Mouse (Mus musculus): ENCODE data around the gene Snx29. TPM values are rescaled to one million over a fixed set of nuclear protein-coding genes. Genes with fewer than 3 reads are reported as not detected.

Gene Snx29
- total and polyA plus RNA-seq, 3 experiments, result 1.2 to 3.2 (median 3.1) TPM

GRCm38 (mm10) chr16:11385798-11386197 is 63.1 kb downstream of the Snx29 start (continued):
- no peak for TF ChIP-seq GABPA (IDR thresholded peaks at IDR 0.05; ENCODE audit: insufficient replicate concordance, low read depth, low read length)
- TF ChIP-seq ETS1 (conservative IDR thresholded peaks at IDR 0.05; ENCODE audit: low read depth, low read length), result peak; percentile 98
- peak; percentile 97 for TF ChIP-seq TCF12 (IDR thresholded peaks at IDR 0.05; ENCODE audit: low read depth, low read length)
- TF ChIP-seq USF2 (conservative IDR thresholded peaks at IDR 0.05; ENCODE audit: low read depth, low read length), result no peak
- peak; percentile 43; the same call in 1 of the 2 replicates for TF ChIP-seq HCFC1 (IDR thresholded peaks at IDR 0.05; ENCODE audit: low read depth, low read length)

- H3K79me2 ChIP-seq (replicated peaks; ENCODE audit: control insufficient read depth, extremely low read depth, insufficient read depth, poor library complexity, severe bottlenecking), result no peaks in the 10 kb centered on the region
- H3K9ac ChIP-seq (ENCODE audit: insufficient read depth, low read depth), result no peak overlapping the region
- peak overlapping the region; percentile 67 for H3K27ac ChIP-seq (ENCODE audit: insufficient read depth, low read depth)
- dilution Hi-C loops (cut with MboI; ENCODE audit: extremely low pct_ligation_motif_present, extremely low pct_unique_long_range_greater_than_20kb, low sequenced_read_pairs) (no loop called here), in situ Hi-C loops (cut with MboI; ENCODE audit: low pct_ligation_motif_present, low pct_unique_long_range_greater_than_20kb, low sequenced_read_pairs) (no loop called here)
- peaks cover 27 to 58% of the 10 kb centered on the region in 2 experiments for H3K4me1 ChIP-seq (ENCODE audit: control insufficient read depth in 1 of 2, insufficient read depth in 2 of 2)
- no peak for TF ChIP-seq USF2 (conservative IDR thresholded peaks at IDR 0.05; ENCODE audit: low read depth, low read length)
- TF ChIP-seq ZMIZ1 (IDR thresholded peaks at IDR 0.05; ENCODE audit: low read depth, low read length), result peak; percentile 10; the same call in 1 of the 2 replicates
- no peak for TF ChIP-seq IRF4 (IDR thresholded peaks at IDR 0.05; ENCODE audit: low read depth, low read length)
- no peak for TF ChIP-seq HCFC1 (IDR thresholded peaks at IDR 0.05; ENCODE audit: low read depth, low read length)
- TF ChIP-seq ZNF384 (IDR thresholded peaks at IDR 0.05; ENCODE audit: low read depth, low read length), result no peak
- TF ChIP-seq MYC (IDR thresholded peaks at IDR 0.05; ENCODE audit: low read depth, low read length), result no peak
- no peak for TF ChIP-seq USF1 (IDR thresholded peaks at IDR 0.05; ENCODE audit: low read depth, low read length)
- TF ChIP-seq MEF2A (IDR thresholded peaks at IDR 0.05; ENCODE audit: borderline replicate concordance, low read depth, low read length), result no peak
- TF ChIP-seq MAFK (IDR thresholded peaks at IDR 0.05; ENCODE audit: insufficient replicate concordance, low read length), result peak; percentile 44; the same call in 1 of the 2 replicates
- no peak for TF ChIP-seq JUND (conservative IDR thresholded peaks at IDR 0.05; ENCODE audit: low read depth, low read length)
- TF ChIP-seq MAZ (IDR thresholded peaks at IDR 0.05; ENCODE audit: low read depth, low read length), result no peak
- TF ChIP-seq EP300 (IDR thresholded peaks at IDR 0.05; ENCODE audit: low read length), result no peak
- 0 out of 2 replicates have a peak, but pooled peaks have one; percentile 13 for TF ChIP-seq NELFE (IDR thresholded peaks at IDR 0.05; ENCODE audit: low read depth, low read length)
- no peak for TF ChIP-seq NRF1 (IDR thresholded peaks at IDR 0.05; ENCODE audit: low read depth, low read length)
- no peak for TF ChIP-seq KAT2A (IDR thresholded peaks at IDR 0.05; ENCODE audit: insufficient replicate concordance, low read length)
- no peak for TF ChIP-seq PAX5 (IDR thresholded peaks at IDR 0.05; ENCODE audit: low read length)
- no peak for TF ChIP-seq TCF12 (IDR thresholded peaks at IDR 0.05; ENCODE audit: low read depth, low read length)
- no peak for TF ChIP-seq ZC3H11A (IDR thresholded peaks at IDR 0.05; ENCODE audit: low read depth, low read length)
- 0 out of 2 replicates have a peak, but pooled peaks have one; percentile 2 for TF ChIP-seq E2F4 (IDR thresholded peaks at IDR 0.05; ENCODE audit: insufficient replicate concordance, low read depth, low read length)
- TF ChIP-seq TBP (conservative IDR thresholded peaks at IDR 0.05; ENCODE audit: low read depth, low read length), result no peak
- TF ChIP-seq RAD21 (IDR thresholded peaks at IDR 0.05; ENCODE audit: low read depth, low read length), result no peak
- TF ChIP-seq BHLHE40 (IDR thresholded peaks at IDR 0.05; ENCODE audit: low read depth, low read length), result no peak; the same call in 1 of the 2 replicates
- H3K27me3 ChIP-seq (replicated peaks), result no peaks in the 10 kb centered on the region
- no peaks in the 10 kb centered on the region for H3K36me3 ChIP-seq (replicated peaks in 1 of 2; ENCODE audit: control insufficient read depth in 1 of 2, insufficient read depth in 1 of 2, low read length in 1 of 2)
- H3K9me3 ChIP-seq (replicated peaks; ENCODE audit: low read length), result no peaks in the 10 kb centered on the region
- DNase-seq (ENCODE audit: extremely low read depth), result no peak
- peak overlapping the region; percentile 84 for H3K4me2 ChIP-seq (ENCODE audit: insufficient read depth, low read depth, poor library complexity, severe bottlenecking)
- peak overlapping the region in 1 of 3 experiments; percentile 22 for H3K4me3 ChIP-seq (replicated peaks in 1 of 3; ENCODE audit: low read depth in 2 of 3, low read length in 2 of 3, poor library complexity in 1 of 3)
These were observed 63.5 kb downstream of the Snx29 start for GRCm38 (mm10) chr16:11386221-11386620.

Measured in CH12.LX (cell line).